Mouse (Mus musculus): ENCODE results near the gene Fev. TPM values are rescaled to one million over a fixed set of nuclear protein-coding genes. Genes with fewer than 3 reads are reported as not detected.

Gene Fev
- polyA plus RNA-seq (2017; shearing (Covaris generic)) = not detected

- no peak for ATAC-seq
Measured at GRCm38 (mm10) chr1:74885369-74886042, at the start of gene Fev. Gene Fev (minus strand): TSS chr1:74885419.

GRCm38 (mm10) chr1:74927621-74928296 lies 42.5 kb upstream of the Fev start:
- ATAC-seq = no peak

- no peak for ATAC-seq
Measured at GRCm38 (mm10) chr1:74926721-74927120, 41.5 kb upstream of the Fev start.

GRCm38 (mm10) chr1:74924464-74924863 lies 39.2 kb upstream of the Fev start:
- ATAC-seq = no peak

- no peak for ATAC-seq
Measured at GRCm38 (mm10) chr1:74915706-74916105, 30.5 kb upstream of the Fev start.

- ATAC-seq = no peak
Measured at GRCm38 (mm10) chr1:74902191-74902590, 17.0 kb upstream of the Fev start.

GRCm38 (mm10) chr1:74901686-74902085 lies 16.5 kb upstream of the Fev start:
- ATAC-seq = no peak

- no peak for ATAC-seq
Measured at GRCm38 (mm10) chr1:74900341-74901285, 15.4 kb upstream of the Fev start.

GRCm38 (mm10) chr1:74898656-74899431 lies 13.6 kb upstream of the Fev start:
- ATAC-seq = no peak

GRCm38 (mm10) chr1:74897976-74898375 lies 12.8 kb upstream of the Fev start:
- no peak for ATAC-seq

GRCm38 (mm10) chr1:74894966-74895365 lies 9.7 kb upstream of the Fev start:
- ATAC-seq = peak; percentile 28

- ATAC-seq = no peak
Measured at GRCm38 (mm10) chr1:74893134-74893855, 8.1 kb upstream of the Fev start, which contains the start of gene Cryba2. Gene Cryba2 (minus strand): TSS chr1:74893143.

GRCm38 (mm10) chr1:74892351-74893133 lies 7.3 kb upstream of the Fev start:
- ATAC-seq = no peak

- no peak for ATAC-seq
Measured at GRCm38 (mm10) chr1:74891513-74891912, 6.3 kb upstream of the Fev start.

- ATAC-seq = no peak
Measured at GRCm38 (mm10) chr1:74884196-74885141, 750 bp downstream of the Fev start.

- ATAC-seq = no peak
Measured at GRCm38 (mm10) chr1:74883441-74883840, 1.8 kb downstream of the Fev start.

GRCm38 (mm10) chr1:74882828-74883227 lies 2.4 kb downstream of the Fev start:
- ATAC-seq = no peak

- ATAC-seq = no peak
Measured at GRCm38 (mm10) chr1:74882055-74882734, 3.0 kb downstream of the Fev start.

GRCm38 (mm10) chr1:74880785-74881360 lies 4.3 kb downstream of the Fev start:
- ATAC-seq = no peak
